Mouse (Mus musculus): ENCODE measurements at regions not wholly inside any gene's neighbourhood (a gene's known extent, or its start where the extent isn't known, plus 50 kb on each side); places are given as distances from the start of the nearest gene placed in this dataset.

DNA sequence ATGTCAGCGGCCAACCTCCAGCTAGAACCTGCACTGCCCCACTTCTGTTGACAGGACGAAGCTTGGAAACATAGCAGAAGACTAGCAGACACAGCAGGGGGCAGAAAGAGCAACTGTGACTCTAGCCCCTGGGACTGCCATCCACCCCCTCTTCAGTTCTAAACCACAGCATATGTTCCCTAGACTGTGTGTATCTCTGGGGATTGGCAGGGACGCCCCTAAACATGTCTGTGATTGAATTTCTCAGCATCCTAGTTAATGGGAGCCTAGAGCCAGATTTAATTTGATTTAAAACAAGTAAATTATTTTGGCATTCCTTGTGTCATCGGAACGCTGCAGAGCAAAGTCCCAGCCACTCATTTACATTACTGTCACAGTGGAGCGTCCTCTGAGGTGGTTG lies 228.7 kb downstream of the Rps15a start:
- TF ChIP-seq CTCF (IDR thresholded peaks at IDR 0.05; ENCODE audit: insufficient read depth, low read depth, low read length) (no peak), POLR2A (IDR thresholded peaks at IDR 0.05; ENCODE audit: insufficient read depth, low read depth, low read length) (no peak)

Data from olfactory bulb, adult 2 months (tissue).